Mouse (Mus musculus) intestine, embryonic 16.5 days (tissue): ENCODE measurements around the gene Elp5. TPM values are rescaled to one million over a fixed set of nuclear protein-coding genes. Genes with fewer than 3 reads are reported as not detected.
A peak's percentile ranks its signal among the peaks of the same experiment; 100 is the strongest.

Experiments used
- ATAC-seq: fragments of 200-750 bp; cut with Nextera tagmentation; 2 replicates; pipeline ENCODE4 v1.8.0; 2017; ENCODE audit warnings: moderate TSS enrichment, moderate library complexity
- H3K27ac ChIP-seq: fragments of 300-500 bp; sonication (generic); 2 replicates; pipeline ENCODE4 v1.5.1; 2014; ENCODE audit warnings: mild to moderate bottlenecking, low read length
- H3K27me3 ChIP-seq: fragments of 300-500 bp; sonication (generic); replicated peaks from 2 replicates; pipeline ENCODE4 v1.6.1; 2014; ENCODE audit warnings: low read length, control low read depth, mixed read lengths; ENCODE audit not compliant: control insufficient read depth, insufficient read depth
- H3K36me3 ChIP-seq: fragments of 300-500 bp; sonication (generic); 2 replicates; pipeline ENCODE4 v1.6.1; 2014; ENCODE audit warnings: low read length, control low read depth; ENCODE audit not compliant: control insufficient read depth, insufficient read depth
- H3K4me1 ChIP-seq: fragments of 300-500 bp; sonication (generic); 2 replicates; pipeline ENCODE4 v1.6.1; 2014; ENCODE audit warnings: low read length, control low read depth, mixed read lengths; ENCODE audit not compliant: control insufficient read depth, insufficient read depth
- H3K4me2 ChIP-seq: fragments of 300-500 bp; sonication (generic); 2 replicates; pipeline ENCODE4 v1.6.1; 2014; ENCODE audit warnings: low read depth, low read length, control low read depth
- H3K4me3 ChIP-seq: fragments of 300-500 bp; sonication (generic); 2 replicates; pipeline ENCODE4 v1.5.1; 2014; ENCODE audit warnings: mild to moderate bottlenecking, low read length
- H3K9ac ChIP-seq: fragments of 300-500 bp; sonication (generic); 2 replicates; pipeline ENCODE4 v1.6.1; 2014; ENCODE audit warnings: low read depth, low read length
- H3K9me3 ChIP-seq: fragments of 300-500 bp; sonication (generic); 2 replicates; pipeline ENCODE4 v1.6.1; 2016; ENCODE audit warnings: low read length, control low read depth; ENCODE audit not compliant: control insufficient read depth
- WGBS: fragments of 180-500 bp; shearing (Covaris S2); extraction: QIAGEN DNeasy Blood & Tissue Kit; methylation state at CpG from one replicate; pipeline ENCODE4 v1.1.7; 2014; 5-methylcytosine and 5-hydroxymethylcytosine counted together
- polyA plus RNA-seq: library from polyadenylated mRNA; unstranded; fragments of >200 nt; fragmentation: Nextera tagmentation; extraction: Ambion mirVana; gene quantifications from 2 replicates; pipeline ENCODE4 v1.2.1, GENCODE M21; 2015

Elp5 gene
- polyA plus RNA-seq, 1 experiment from 2014 or later, result 106 TPM

DNA sequence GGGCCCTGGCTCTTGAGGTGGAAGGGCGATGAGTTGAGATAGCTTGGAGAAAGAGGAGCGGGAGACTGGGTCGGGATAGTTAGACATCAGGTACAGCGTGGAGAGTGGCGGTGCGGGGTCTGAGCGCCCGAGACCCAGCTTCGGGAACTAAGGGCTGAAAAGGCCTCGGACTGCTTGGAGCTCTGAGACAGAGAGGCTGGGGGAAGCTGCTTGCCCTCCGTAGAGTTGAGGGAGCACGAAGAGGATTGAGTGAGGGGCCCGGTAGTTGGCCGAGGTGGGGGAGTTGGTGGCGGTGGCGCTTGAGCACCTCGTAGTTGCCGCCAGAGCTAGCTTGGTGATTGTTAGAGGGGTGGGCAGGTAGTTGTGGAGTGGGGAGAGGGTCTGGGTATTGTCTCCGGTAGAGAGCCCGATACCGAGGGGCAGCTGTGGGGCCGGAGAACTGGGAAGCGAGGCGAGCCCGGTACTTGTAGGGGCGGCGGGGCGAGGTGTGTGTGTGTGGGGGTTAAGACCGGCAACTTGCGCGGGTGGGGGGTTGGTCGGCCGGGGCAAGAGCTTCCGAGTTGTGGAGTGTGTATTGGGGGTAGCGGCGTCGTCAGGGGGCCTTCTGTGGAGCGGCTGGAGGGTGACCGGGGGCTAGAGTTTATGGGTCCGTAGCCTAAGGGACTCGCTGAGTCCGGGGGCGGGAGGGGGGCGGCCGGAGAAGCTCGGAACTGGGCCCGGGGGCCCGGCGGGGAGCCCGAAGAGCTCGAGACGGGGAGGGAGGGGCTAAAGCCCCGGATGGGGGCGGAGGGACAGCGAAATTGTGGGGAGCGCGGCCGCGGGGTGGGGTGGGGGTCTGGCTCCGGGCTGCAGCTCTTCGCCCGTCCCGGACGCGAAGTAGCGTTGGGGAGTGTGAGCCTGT is 14.1 kb upstream of the Elp5 start:
- peak; percentile 9 for ATAC-seq
- Histone ChIP-seq H3K4me3 (peak overlapping the region; percentile 97), H3K4me1 (peaks cover 18% of the 10 kb centered on the region), H3K27me3 (no peaks in the 10 kb centered on the region), H3K9me3 (no peaks in the 10 kb centered on the region), H3K36me3 (peaks cover 24% of the 10 kb centered on the region), H3K4me2 (peak overlapping the region; percentile 41), H3K27ac (peak overlapping the region; percentile 99), H3K9ac (peak overlapping the region; percentile 82)
- under 1% methylated on average over 58 of the region's 66 CpGs for WGBS

DNA sequence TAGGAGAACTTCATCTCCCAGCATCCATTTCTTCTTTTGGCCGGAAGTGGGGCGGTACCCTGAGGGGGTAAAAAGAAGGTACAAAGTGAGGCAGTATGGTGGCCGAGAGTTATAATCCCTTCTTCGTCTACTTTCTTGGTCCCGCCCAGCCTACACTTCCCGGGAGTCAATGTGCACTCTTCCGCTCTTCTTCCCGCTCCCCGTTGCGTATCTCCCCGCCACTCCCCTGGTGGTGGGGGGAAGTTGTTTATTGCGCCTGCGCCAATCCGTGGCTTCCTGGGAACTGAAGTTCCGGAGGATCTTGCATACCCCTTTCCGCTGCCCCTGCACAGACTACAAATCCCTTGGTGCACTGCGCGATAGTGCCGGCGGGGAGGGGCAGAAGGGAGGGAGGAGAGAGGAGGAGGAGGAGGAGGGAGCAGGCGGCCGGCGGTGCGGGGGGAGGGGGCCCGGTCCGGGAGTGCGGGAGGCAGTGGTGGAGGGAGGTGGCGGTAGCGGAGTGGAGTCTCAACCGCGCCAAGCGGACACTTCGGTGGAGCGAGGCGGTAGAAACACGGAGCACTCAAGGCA is 13.2 kb upstream of the Elp5 start, which contains the start of gene Phf23:
Gene Phf23 (plus strand): TSS at position 387 of the 570 bp plus-strand sequence.
- peak within 1 kb of the TSS; percentile 82 for H3K9ac ChIP-seq
- peak within 1 kb of the TSS; percentile 97 for H3K4me3 ChIP-seq
- no peaks in the 10 kb centered on the region for H3K9me3 ChIP-seq
- H3K27me3 ChIP-seq, result no peaks in the 10 kb centered on the region
- peak within 1 kb of the TSS; percentile 49 for H3K4me2 ChIP-seq
- WGBS, result under 1% methylated on average over 36 of the region's 36 CpGs
- peaks cover 24% of the 10 kb centered on the region for H3K36me3 ChIP-seq
- peak within 1 kb of the TSS; percentile 99 for H3K27ac ChIP-seq
- H3K4me1 ChIP-seq, result peaks cover 18% of the 10 kb centered on the region
- ATAC-seq, result peak; percentile 78

- Histone ChIP-seq H3K4me1 (peaks cover 20% of the 10 kb centered on the region), H3K27ac (no peak overlapping the region), H3K4me3 (no peak overlapping the region), H3K9ac (no peak overlapping the region), H3K27me3 (no peaks in the 10 kb centered on the region), H3K36me3 (peaks cover 23% of the 10 kb centered on the region), H3K4me2 (no peak overlapping the region), H3K9me3 (no peaks in the 10 kb centered on the region)
- ATAC-seq, result no peak
- 85% methylated on average over 11 of the region's 11 CpGs for WGBS
These were observed 12.2 kb upstream of the Elp5 start for GRCm38 (mm10) chr11:69994401-69995090.

GRCm38 (mm10) chr11:69992932-69993331 is 10.6 kb upstream of the Elp5 start:
- peak overlapping the region; percentile 86; the same call in 1 of the 2 replicates for H3K9ac ChIP-seq
- no peaks in the 10 kb centered on the region for H3K9me3 ChIP-seq
- peaks cover 18% of the 10 kb centered on the region; the same call in 1 of the 2 replicates for H3K36me3 ChIP-seq
- H3K4me3 ChIP-seq, result peak overlapping the region; percentile 81
- H3K27me3 ChIP-seq, result no peaks in the 10 kb centered on the region
- 85% methylated on average over 3 of the region's 3 CpGs for WGBS
- no peak for ATAC-seq
- peak overlapping the region; percentile 57 for H3K4me2 ChIP-seq
- H3K4me1 ChIP-seq, result peaks cover 20% of the 10 kb centered on the region
- no peak overlapping the region for H3K27ac ChIP-seq

DNA sequence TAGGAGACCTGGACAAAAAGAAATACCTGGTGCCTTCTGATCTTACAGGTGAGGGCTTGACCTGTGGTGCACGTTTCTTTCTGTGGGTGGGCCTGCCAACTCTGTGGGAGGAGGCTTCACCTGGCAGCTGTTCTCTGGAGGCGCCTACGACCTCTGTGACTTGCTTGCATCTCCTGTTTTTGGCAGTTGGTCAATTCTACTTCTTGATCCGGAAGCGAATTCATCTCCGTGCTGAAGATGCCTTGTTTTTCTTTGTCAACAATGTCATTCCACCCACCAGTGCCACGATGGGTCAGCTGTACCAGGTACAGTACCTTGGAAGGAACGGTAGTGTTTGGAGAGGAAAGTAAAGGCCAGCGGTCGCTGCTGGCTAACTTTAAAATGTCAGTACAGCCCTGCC is 10.1 kb upstream of the Elp5 start:
- peak overlapping the region; percentile 13; the same call in 1 of the 2 replicates for H3K27ac ChIP-seq
- H3K4me3 ChIP-seq, result peak overlapping the region; percentile 81
- WGBS, result 74% methylated on average over 10 of the region's 10 CpGs
- no peak for ATAC-seq
- H3K4me1 ChIP-seq, result peaks cover 17% of the 10 kb centered on the region
- no peaks in the 10 kb centered on the region for H3K9me3 ChIP-seq
- peak overlapping the region; percentile 86 for H3K9ac ChIP-seq
- H3K27me3 ChIP-seq, result no peaks in the 10 kb centered on the region
- peaks cover 19% of the 10 kb centered on the region for H3K36me3 ChIP-seq
- H3K4me2 ChIP-seq, result peak overlapping the region; percentile 57

DNA sequence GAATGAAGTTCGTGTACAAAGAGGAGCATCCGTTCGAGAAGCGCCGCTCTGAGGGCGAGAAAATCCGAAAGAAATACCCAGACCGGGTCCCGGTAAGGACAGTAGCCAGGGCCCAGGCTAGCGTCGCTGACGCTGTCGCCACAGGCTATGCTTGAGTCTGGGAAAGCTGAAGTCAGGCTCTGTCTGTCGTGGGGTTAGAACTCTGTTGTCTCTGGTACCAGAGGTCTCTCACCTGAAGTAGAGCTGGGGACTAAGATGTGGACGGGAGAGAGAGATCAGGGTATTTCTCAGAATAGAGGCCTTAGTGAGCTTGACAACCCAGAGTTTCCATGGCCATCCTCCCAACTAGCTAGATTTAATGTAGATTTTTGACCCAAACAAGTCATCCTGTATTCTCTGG is 9.4 kb upstream of the Elp5 start:
- Histone ChIP-seq H3K9me3 (no peaks in the 10 kb centered on the region), H3K4me3 (peak overlapping the region; percentile 81), H3K9ac (peak overlapping the region; percentile 86), H3K4me2 (peak overlapping the region; percentile 57), H3K4me1 (peaks cover 16% of the 10 kb centered on the region), H3K27me3 (no peaks in the 10 kb centered on the region), H3K36me3 (peaks cover 20% of the 10 kb centered on the region), H3K27ac (peak overlapping the region; percentile 90)
- peak; percentile 12 for ATAC-seq
- WGBS, result 0% methylated on average over 15 of the region's 15 CpGs

DNA sequence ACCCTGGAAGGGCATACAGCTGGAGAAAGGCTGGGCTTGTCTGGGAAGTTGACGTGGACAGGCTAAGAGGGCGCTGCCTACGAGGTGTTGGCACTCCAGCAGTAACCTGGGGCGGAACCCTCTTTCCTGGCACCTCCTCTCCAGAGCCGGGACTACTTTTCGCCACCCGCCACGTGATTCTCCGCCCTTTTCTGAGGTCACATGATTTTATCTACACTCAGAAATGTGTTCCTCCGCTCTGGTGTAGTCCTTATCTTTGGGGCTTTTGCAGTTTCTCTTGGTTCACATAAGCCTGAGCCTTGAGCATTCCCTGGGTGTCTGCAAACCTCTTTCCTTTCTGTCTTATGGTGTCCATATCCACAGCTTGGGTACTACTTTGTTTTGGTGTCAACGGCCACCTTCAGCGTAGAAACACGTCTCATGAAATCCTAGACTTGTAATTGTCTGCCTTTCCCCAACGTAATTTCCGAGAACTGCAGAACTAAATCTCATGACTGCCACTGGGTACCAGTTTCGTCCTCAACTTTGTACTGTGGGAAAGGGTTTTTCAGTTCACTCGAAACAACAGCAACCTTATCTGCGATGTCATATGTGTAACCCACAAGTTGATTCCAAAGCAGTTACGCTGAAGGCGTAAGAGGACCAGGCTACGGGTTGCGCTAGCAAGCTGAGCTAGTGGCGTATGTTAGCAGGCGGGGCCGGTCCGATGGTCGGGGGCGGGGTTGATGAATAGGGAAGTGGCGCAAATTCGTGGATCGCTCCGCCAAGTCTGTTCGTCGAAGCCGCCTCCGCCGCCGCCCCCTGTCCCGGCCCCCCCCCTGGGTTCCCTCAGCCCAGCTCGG is 8.8 kb upstream of the Elp5 start, which contains the start of gene Gabarap:
Gene Gabarap (plus strand): TSS at position 294 of the 842 bp plus-strand sequence.
- H3K4me1 ChIP-seq, result peaks cover 16% of the 10 kb centered on the region
- peak within 1 kb of the TSS; percentile 65 for H3K4me2 ChIP-seq
- peak; percentile 72 for ATAC-seq
- peaks cover 20% of the 10 kb centered on the region for H3K36me3 ChIP-seq
- WGBS, result under 1% methylated on average over 40 of the region's 40 CpGs
- peak within 1 kb of the TSS; percentile 81 for H3K4me3 ChIP-seq
- no peaks in the 10 kb centered on the region for H3K9me3 ChIP-seq
- H3K27me3 ChIP-seq, result no peaks in the 10 kb centered on the region
- H3K27ac ChIP-seq, result peak within 1 kb of the TSS; percentile 90
- peak within 1 kb of the TSS; percentile 86 for H3K9ac ChIP-seq

DNA sequence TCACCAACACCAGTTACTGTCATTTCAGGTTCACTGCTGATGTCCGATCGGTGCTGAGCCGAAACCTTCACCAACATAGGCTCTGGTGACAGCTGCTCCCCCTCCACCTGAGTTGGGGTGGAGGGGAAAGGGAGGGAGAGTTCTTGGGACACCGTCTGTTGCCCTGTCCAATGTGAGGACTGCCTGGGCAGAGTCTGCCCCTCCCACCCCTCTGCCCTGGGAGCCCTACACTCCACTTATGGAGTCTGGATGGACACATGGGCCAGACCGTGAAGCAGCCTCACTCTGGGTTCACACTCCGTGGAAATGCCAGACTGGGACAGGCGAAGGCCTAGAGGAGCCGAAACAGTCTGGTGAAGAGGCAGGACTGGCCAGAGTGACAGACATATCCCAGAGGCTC is 7.6 kb upstream of the Elp5 start:
- Histone ChIP-seq H3K9me3 (no peaks in the 10 kb centered on the region), H3K27ac (no peak overlapping the region), H3K27me3 (no peaks in the 10 kb centered on the region), H3K36me3 (peaks cover 25% of the 10 kb centered on the region), H3K4me3 (no peak overlapping the region), H3K4me1 (peaks cover 16% of the 10 kb centered on the region), H3K4me2 (no peak overlapping the region), H3K9ac (no peak overlapping the region)
- 88% methylated on average over 8 of the region's 8 CpGs for WGBS
- no peak for ATAC-seq
